Mouse (Mus musculus) ES-E14 (cell line): Measurements from ENCODE around the gene Dok1. TPM values are rescaled to one million over a fixed set of nuclear protein-coding genes. Genes with fewer than 3 reads are reported as not detected.

ENCODE experiments used
- DNase-seq: peaks from one replicate; pipeline ENCODE4 v3.0.0-alpha.2; 2013; ENCODE audit warnings: low read depth, low spot score
- H3K27ac ChIP-seq: 2 replicates; pipeline ENCODE4 v1.5.1; 2012; ENCODE audit warnings: low read depth, mild to moderate bottlenecking, low read length, moderate library complexity, mixed read lengths; ENCODE audit not compliant: poor library complexity, insufficient read depth, severe bottlenecking
- H3K36me3 ChIP-seq: 2 replicates; pipeline ENCODE4 v1.6.1; 2012; ENCODE audit warnings: mild to moderate bottlenecking, low read length, moderate library complexity, mixed read lengths; ENCODE audit not compliant: control insufficient read depth, poor library complexity, insufficient read depth, severe bottlenecking
- H3K4me1 ChIP-seq, 2 experiments: fragments of 150-350 bp in 1 of 2; sonication (generic) in 1 of 2; 2 replicates each; pipeline ENCODE4 v1.6.1; 2012; ENCODE audit warnings: low read length in 2 of 2, mild to moderate bottlenecking in 1 of 2, mixed read lengths in 1 of 2; ENCODE audit not compliant: control insufficient read depth in 2 of 2, insufficient read depth in 2 of 2, poor library complexity in 1 of 2
- H3K4me3 ChIP-seq, 2 experiments: fragments of 150-350 bp in 1 of 2; sonication (generic) in 1 of 2; 2 replicates each; pipeline ENCODE4 v1.5.1; 2012; ENCODE audit warnings: low read length in 2 of 2, low read depth in 1 of 2, mild to moderate bottlenecking in 1 of 2, mixed read lengths in 1 of 2; ENCODE audit not compliant: insufficient read depth in 1 of 2, poor library complexity in 1 of 2, severe bottlenecking in 1 of 2
- H3K9ac ChIP-seq: 2 replicates; pipeline ENCODE4 v1.6.1; 2012; ENCODE audit warnings: low read depth, mild to moderate bottlenecking, low read length, mixed read lengths; ENCODE audit not compliant: poor library complexity, insufficient read depth, severe bottlenecking
- H3K9me3 ChIP-seq: fragments of 150-350 bp; sonication (generic); 2 replicates; pipeline ENCODE4 v1.6.1; 2012; ENCODE audit warnings: low read depth, mild to moderate bottlenecking, low read length; ENCODE audit not compliant: control insufficient read depth, insufficient read depth
- CHD2 ChIP-seq: IDR thresholded peaks from 2 replicates; pipeline ENCODE4 v1.6.1; 2014; ENCODE audit warnings: mild to moderate bottlenecking, low read depth, low read length, inconsistent platforms
- HCFC1 ChIP-seq: IDR thresholded peaks from 2 replicates; pipeline ENCODE4 v1.6.1; 2012; ENCODE audit warnings: low read length, inconsistent platforms, borderline replicate concordance; ENCODE audit not compliant: insufficient read depth
- MAFK ChIP-seq: IDR thresholded peaks from 2 replicates; pipeline ENCODE4 v1.6.1; 2014; ENCODE audit warnings: mild to moderate bottlenecking, low read depth, low read length, inconsistent platforms; ENCODE audit not compliant: insufficient read depth
- ZC3H11A ChIP-seq: IDR thresholded peaks from 2 replicates; pipeline ENCODE4 v1.6.1; 2012; ENCODE audit warnings: low read depth, mild to moderate bottlenecking, inconsistent platforms, low read length, borderline replicate concordance
- ZNF384 ChIP-seq: IDR thresholded peaks from 2 replicates; pipeline ENCODE4 v1.6.1; 2012; ENCODE audit warnings: low read depth, low read length, inconsistent platforms
- in situ Hi-C, 2 experiments: fragments of 600-800 bp; cut with MboI; formaldehyde crosslinking; loops; one replicate each; pipeline ENCODE4 v1.15.1; 2025; ENCODE audit warnings: low sequenced_read_pairs in 2 of 2, inconsistent platforms in 1 of 2; ENCODE audit not compliant: unreplicated experiment in 2 of 2
- total RNA-seq: library from RNA; depleted of rRNA; stranded (reverse); fragments of 300-350 nt; gene quantifications from 2 replicates; pipeline ENCODE4 v1.2.3, GENCODE M21; 2012

Dok1 gene
- total RNA-seq, 1 experiment: 14.9 TPM

DNA sequence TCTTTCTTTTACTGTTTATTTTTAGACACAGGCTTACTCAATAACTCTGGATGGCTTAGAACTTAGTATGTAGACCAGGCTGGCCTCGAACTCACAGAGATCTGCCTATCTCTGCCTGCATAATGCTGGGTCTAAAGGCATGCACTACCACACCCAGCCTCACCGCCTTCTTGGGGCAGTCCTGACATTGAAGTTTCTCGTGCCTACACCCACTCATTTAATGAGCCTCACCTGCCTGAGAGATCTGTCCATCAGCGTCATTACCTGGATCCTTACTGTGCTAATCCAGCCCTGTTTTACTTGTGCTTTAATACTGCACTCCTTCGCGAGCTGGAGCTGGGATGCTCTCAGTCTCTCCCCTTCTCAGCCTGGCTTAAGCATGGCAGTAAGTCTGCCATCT lies 21.5 kb downstream of the Dok1 start:
- DNase-seq: no peak
- H3K4me3 ChIP-seq: no peak overlapping the region
- H3K9me3 ChIP-seq: peaks cover 11% of the 10 kb centered on the region
- H3K36me3 ChIP-seq: no peaks in the 10 kb centered on the region
- no peak overlapping the region for H3K9ac ChIP-seq
- no peaks in the 10 kb centered on the region for H3K4me1 ChIP-seq
- TF ChIP-seq HCFC1: no peak
- no peak for TF ChIP-seq ZNF384
- no peak for TF ChIP-seq CHD2
- no peak for TF ChIP-seq MAFK
- TF ChIP-seq ZC3H11A: no peak
- no peak overlapping the region for H3K27ac ChIP-seq
- in situ Hi-C loops: no loop called here

- peaks cover 11% of the 10 kb centered on the region for H3K9me3 ChIP-seq
- no peak overlapping the region for H3K27ac ChIP-seq
- in situ Hi-C loops: no loop called here
- no peaks in the 10 kb centered on the region for H3K4me1 ChIP-seq
- H3K9ac ChIP-seq: no peak overlapping the region
- DNase-seq: no peak
- no peak for TF ChIP-seq ZC3H11A
- no peak for TF ChIP-seq HCFC1
- TF ChIP-seq CHD2: no peak
- TF ChIP-seq MAFK: no peak
- TF ChIP-seq ZNF384: no peak
- no peak overlapping the region for H3K4me3 ChIP-seq
- H3K36me3 ChIP-seq: no peaks in the 10 kb centered on the region
These were observed 22.0 kb downstream of the Dok1 start for GRCm38 (mm10) chr6:83011255-83011654.

DNA sequence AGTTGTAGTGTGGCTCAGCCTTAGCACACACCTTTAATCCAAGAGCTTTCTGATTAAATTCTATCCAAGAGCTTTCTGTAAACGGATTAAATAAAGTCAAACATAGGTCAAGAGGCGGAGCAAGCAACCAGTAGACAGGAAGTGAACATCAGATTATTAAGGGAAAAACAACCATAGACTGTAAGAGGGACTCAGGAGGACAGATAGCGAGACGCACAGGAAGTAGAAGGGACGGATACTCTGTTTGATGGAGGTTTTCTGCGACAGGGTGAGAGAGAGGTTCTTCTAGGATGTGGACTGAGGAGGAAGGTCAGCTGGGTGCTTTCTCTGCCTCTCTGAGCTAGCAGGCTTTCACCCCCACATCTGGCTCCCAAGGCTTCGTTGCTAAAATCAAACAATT lies 23.3 kb downstream of the Dok1 start:
- no peak for TF ChIP-seq CHD2
- TF ChIP-seq HCFC1: no peak
- no peak for TF ChIP-seq ZC3H11A
- no peak for TF ChIP-seq ZNF384
- TF ChIP-seq MAFK: no peak
- Histone ChIP-seq H3K4me1 (no peaks in the 10 kb centered on the region), H3K9me3 (peaks cover 11% of the 10 kb centered on the region), H3K9ac (no peak overlapping the region), H3K27ac (no peak overlapping the region), H3K4me3 (no peak overlapping the region), H3K36me3 (no peaks in the 10 kb centered on the region)
- in situ Hi-C loops: no loop called here
- no peak for DNase-seq

DNA sequence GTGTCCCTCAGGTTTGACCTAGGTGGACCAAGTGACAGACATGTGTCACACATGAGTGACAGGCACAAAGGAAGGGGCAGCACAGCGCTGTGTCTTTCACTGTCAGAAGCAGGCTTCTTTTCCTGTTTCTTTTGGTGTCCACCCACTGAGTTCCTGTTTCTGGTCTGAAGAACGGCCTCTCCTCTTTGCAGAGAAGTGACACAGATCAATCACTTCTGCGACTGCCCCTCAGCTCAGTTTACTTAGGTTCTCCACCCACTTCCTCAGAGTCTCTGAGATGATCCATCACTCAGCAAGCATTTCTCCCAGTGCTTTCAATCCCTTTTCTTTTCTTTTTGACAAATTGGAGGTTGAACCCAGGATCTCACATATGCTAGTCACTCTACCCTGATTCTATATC lies 24.6 kb downstream of the Dok1 start:
- no peaks in the 10 kb centered on the region for H3K36me3 ChIP-seq
- no peak for TF ChIP-seq ZNF384
- TF ChIP-seq HCFC1: no peak
- no peak for TF ChIP-seq ZC3H11A
- TF ChIP-seq CHD2: no peak
- no peak for TF ChIP-seq MAFK
- no peak overlapping the region for H3K27ac ChIP-seq
- H3K9me3 ChIP-seq: peaks cover 11% of the 10 kb centered on the region
- no peak overlapping the region for H3K9ac ChIP-seq
- no peaks in the 10 kb centered on the region for H3K4me1 ChIP-seq
- in situ Hi-C loops: loop anchor here in 1 of 2 experiments (10.0 kb wide), 1 partner anchor 266 kb away; no protein-coding TSS in a partner anchor
- DNase-seq: no peak
- no peak overlapping the region for H3K4me3 ChIP-seq

GRCm38 (mm10) chr6:83006114-83006513 lies 27.2 kb downstream of the Dok1 start:
- in situ Hi-C loops: loop anchor here in 1 of 2 experiments (10.0 kb wide), 1 partner anchor 269 kb away; no protein-coding TSS in a partner anchor
- DNase-seq: no peak
- Histone ChIP-seq H3K9ac (no peak overlapping the region), H3K4me1 (no peaks in the 10 kb centered on the region), H3K9me3 (peaks cover 3% of the 10 kb centered on the region), H3K36me3 (no peaks in the 10 kb centered on the region), H3K4me3 (no peak overlapping the region), H3K27ac (no peak overlapping the region)
- TF ChIP-seq CHD2: no peak
- no peak for TF ChIP-seq HCFC1
- TF ChIP-seq ZNF384: no peak
- TF ChIP-seq ZC3H11A: no peak
- no peak for TF ChIP-seq MAFK
